Comparison of ENCODE assay signal across 21 mouse cellular contexts in the genomic region with DNA sequence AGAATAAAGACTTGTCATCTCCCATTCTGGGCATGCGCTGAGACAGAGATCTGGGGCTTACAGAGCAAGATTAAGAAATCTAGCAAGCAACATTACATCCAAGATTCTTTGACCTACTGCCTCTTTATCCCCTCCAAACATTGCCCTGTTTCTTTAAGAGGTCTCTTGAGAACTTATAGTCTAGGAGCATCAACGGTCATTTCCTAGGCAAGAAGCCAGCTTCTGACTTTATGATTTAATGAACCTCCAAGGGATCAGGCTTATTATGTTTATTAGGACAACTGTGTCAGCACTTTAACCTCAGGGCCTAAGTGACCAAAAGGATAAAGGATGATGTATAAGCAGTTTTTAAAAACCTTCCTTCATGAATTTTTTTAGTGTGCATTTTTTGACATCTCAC.
DNase-seq lines count a peak whose midpoint lies in the region; ATAC-seq and TF ChIP-seq lines count a peak whose summit lies in the region.
"Had no signal": no experiment of that assay in that cellular context is flagged by ENCODE, and none has a peak within 500 bp of the region (broad histone marks: within the 10 kb centered on the region; RNA-seq: fewer than 3 reads in every experiment).

No protein-coding gene starts in this region.

- H3K4me2 ChIP-seq in kidney, embryonic 16.5 days (replicated peaks; ENCODE audit: low read depth, low read length): no peak overlapping the region
- no peak overlapping the region for H3K4me2 ChIP-seq in lung, embryonic 16.5 days (ENCODE audit: low read depth, low read length)
- H3K4me2 ChIP-seq in lung, postnatal 0 days (replicated peaks; ENCODE audit: low read depth, low read length): no peak overlapping the region
- H3K4me2 ChIP-seq: heart, embryonic 12.5 days; liver, embryonic 12.5 days; midbrain, embryonic 12.5 days had no signal

- no peak for TF ChIP-seq EP300 in lung, postnatal 0 days (IDR thresholded peaks at IDR 0.05)

- peak; percentile 17 for DNase-seq in adrenal gland, adult 2 months
- DNase-seq in adrenal gland, adult 8-10 months: no peak
- DNase-seq in kidney, adult 2 months: peak; percentile 76
- no peak for DNase-seq in lung, postnatal 0 days (ENCODE audit: low spot score)
- DNase-seq in kidney, postnatal 4 days: peak; percentile 9 to 11
- DNase-seq in frontal cortex, postnatal 25 days (ENCODE audit: low spot score in 2 of 2): no peak
- DNase-seq: cerebellum, adult 11 months; cerebellum, postnatal 10 days; heart, postnatal 14 days; layer of hippocampus, adult 9-11 months; lung, adult 2 months; right cerebral cortex, postnatal 14 days; spleen, adult 18-20 months; thymus, postnatal 25 days had no signal

- H3K36me3 ChIP-seq in kidney, adult 2 months (ENCODE audit: control insufficient read depth, insufficient read depth, low read length): no peaks in the 10 kb centered on the region; the same call in 1 of the 2 replicates
- no peaks in the 10 kb centered on the region for H3K36me3 ChIP-seq in kidney, embryonic 16.5 days (ENCODE audit: insufficient read depth, low read length)
- no peaks in the 10 kb centered on the region for H3K36me3 ChIP-seq in lung, embryonic 16.5 days (ENCODE audit: control insufficient read depth, insufficient read depth, low read length)
- H3K36me3 ChIP-seq in lung, postnatal 0 days (ENCODE audit: insufficient read depth, low read length): no peaks in the 10 kb centered on the region
- H3K36me3 ChIP-seq: forebrain, embryonic 10.5 days; heart, embryonic 12.5 days; liver, embryonic 12.5 days; midbrain, embryonic 12.5 days had no signal

- H3K9me3 ChIP-seq in kidney, embryonic 16.5 days (ENCODE audit: low read length): no peaks in the 10 kb centered on the region
- H3K9me3 ChIP-seq in lung, embryonic 16.5 days (ENCODE audit: control insufficient read depth, low read length): no peaks in the 10 kb centered on the region
- H3K9me3 ChIP-seq in lung, postnatal 0 days (ENCODE audit: low read length): no peaks in the 10 kb centered on the region
- H3K9me3 ChIP-seq: forebrain, embryonic 10.5 days; heart, embryonic 12.5 days; liver, embryonic 12.5 days; midbrain, embryonic 12.5 days had no signal

- H3K9ac ChIP-seq in kidney, embryonic 16.5 days (replicated peaks; ENCODE audit: low read length): no peak overlapping the region
- no peak overlapping the region for H3K9ac ChIP-seq in lung, embryonic 16.5 days (ENCODE audit: low read length)
- H3K9ac ChIP-seq in lung, postnatal 0 days (replicated peaks; ENCODE audit: low read depth): no peak overlapping the region
- H3K9ac ChIP-seq: heart, embryonic 12.5 days; liver, embryonic 12.5 days; midbrain, embryonic 12.5 days had no signal

- ATAC-seq in kidney, embryonic 16.5 days (ENCODE audit: low FRiP score, low TSS enrichment): no peak
- ATAC-seq in lung, embryonic 16.5 days (ENCODE audit: low read depth): peak; percentile 31; the same call in 1 of the 2 replicates
- no peak for ATAC-seq in lung, postnatal 0 days
- ATAC-seq: liver, embryonic 12.5 days had no signal

- WGBS in kidney, adult 2 months: 42% methylated on average over 2 of the region's 2 CpGs
- WGBS in kidney, embryonic 16.5 days: 55% methylated on average over 2 of the region's 2 CpGs
- 35% methylated on average over 2 of the region's 2 CpGs for WGBS in lung, embryonic 16.5 days
- WGBS in lung, postnatal 0 days: 35% methylated on average over 2 of the region's 2 CpGs

- no peak overlapping the region for H3K27ac ChIP-seq in kidney, adult 2 months (ENCODE audit: insufficient read depth, low read depth, low read length)
- H3K27ac ChIP-seq in kidney, embryonic 16.5 days (ENCODE audit: low read length): no peak overlapping the region
- H3K27ac ChIP-seq in lung, embryonic 16.5 days (ENCODE audit: low read length): no peak overlapping the region
- H3K27ac ChIP-seq in lung, postnatal 0 days (ENCODE audit: low read length): no peak overlapping the region
- H3K27ac ChIP-seq: forebrain, embryonic 10.5 days; liver, embryonic 12.5 days; midbrain, embryonic 12.5 days had no signal

- no peaks in the 10 kb centered on the region for H3K27me3 ChIP-seq in kidney, adult 2 months (replicated peaks; ENCODE audit: control insufficient read depth, insufficient read depth, low read length)
- no peaks in the 10 kb centered on the region for H3K27me3 ChIP-seq in kidney, embryonic 16.5 days (ENCODE audit: insufficient read depth, low read length)
- no peaks in the 10 kb centered on the region for H3K27me3 ChIP-seq in lung, embryonic 16.5 days (ENCODE audit: control insufficient read depth, insufficient read depth, low read depth, low read length)
- H3K27me3 ChIP-seq in lung, postnatal 0 days (replicated peaks; ENCODE audit: insufficient read depth, low read length): no peaks in the 10 kb centered on the region
- H3K27me3 ChIP-seq: heart, embryonic 12.5 days; liver, embryonic 12.5 days; midbrain, embryonic 12.5 days had no signal

- H3K4me3 ChIP-seq in kidney, adult 2 months (ENCODE audit: insufficient read depth, low read depth, low read length): no peak overlapping the region
- H3K4me3 ChIP-seq in kidney, embryonic 16.5 days (ENCODE audit: low read length): no peak overlapping the region
- H3K4me3 ChIP-seq in lung, embryonic 16.5 days (ENCODE audit: low read length): no peak overlapping the region
- no peak overlapping the region for H3K4me3 ChIP-seq in lung, postnatal 0 days (ENCODE audit: low read depth, low read length)
- H3K4me3 ChIP-seq: forebrain, embryonic 10.5 days; heart, embryonic 12.5 days; liver, embryonic 12.5 days; midbrain, embryonic 12.5 days; myocyte had no signal

- TF ChIP-seq POLR2A in kidney, adult 2 months (IDR thresholded peaks at IDR 0.05; ENCODE audit: low read depth, low read length): no peak

- H3K4me1 ChIP-seq in kidney, adult 2 months (ENCODE audit: control insufficient read depth, insufficient read depth, low read length): no peaks in the 10 kb centered on the region; the same call in 1 of the 2 replicates
- peaks cover 7% of the 10 kb centered on the region; the same call in 1 of the 2 replicates for H3K4me1 ChIP-seq in kidney, embryonic 16.5 days (ENCODE audit: insufficient read depth, low read length)
- no peaks in the 10 kb centered on the region for H3K4me1 ChIP-seq in lung, embryonic 16.5 days (replicated peaks; ENCODE audit: control insufficient read depth, insufficient read depth, low read length)
- H3K4me1 ChIP-seq in lung, postnatal 0 days (ENCODE audit: insufficient read depth, low read depth, low read length): no peaks in the 10 kb centered on the region
- H3K4me1 ChIP-seq: forebrain, embryonic 10.5 days; liver, embryonic 12.5 days; midbrain, embryonic 12.5 days had no signal

- TF ChIP-seq CTCF in kidney, adult 2 months (conservative IDR thresholded peaks at IDR 0.05; ENCODE audit: insufficient read depth, insufficient read length, low read depth, low read length): no peak
- TF ChIP-seq CTCF in lung, postnatal 0 days (IDR thresholded peaks at IDR 0.05): no peak

Comparison
In these comparisons a context has a peak if more than half of its experiments do, and no peak if none do; other contexts are left out.
1. DNase-seq: peak in adrenal gland, adult 2 months (single experiment), kidney, adult 2 months (single experiment) and kidney, postnatal 4 days (2 of 2); none in adrenal gland, adult 8-10 months (single experiment), lung, postnatal 0 days (single experiment) and frontal cortex, postnatal 25 days (0 of 2).